Mouse (Mus musculus): ENCODE results near the gene Slc30a7. TPM values are rescaled to one million over a fixed set of nuclear protein-coding genes. Genes with fewer than 3 reads are reported as not detected.

Slc30a7 gene
- total and polyA plus RNA-seq, 3 experiments = 15.0 to 38.9 (median 25.3) TPM

DNA sequence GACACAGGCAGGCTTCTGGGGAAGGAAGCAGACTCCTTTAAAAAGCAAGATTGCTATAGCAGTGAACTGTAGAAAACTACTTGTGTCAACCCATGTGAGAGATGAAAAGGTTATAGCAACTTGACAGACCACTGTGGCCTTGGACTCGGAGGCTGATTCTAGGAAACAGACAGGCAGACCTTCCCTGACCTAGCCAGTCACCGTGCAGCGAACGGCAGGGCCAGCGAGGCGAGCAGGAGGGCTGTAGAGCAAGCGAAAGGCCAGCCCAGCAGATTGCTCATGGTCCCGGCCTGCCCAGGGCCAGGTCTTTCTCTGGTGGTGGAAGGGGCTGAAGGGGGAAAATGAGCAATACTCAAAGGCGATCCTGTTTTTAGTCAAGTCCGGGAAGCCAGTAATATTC lies 69.4 kb downstream of the Slc30a7 start:
- H3K4me2 ChIP-seq (ENCODE audit: insufficient read depth, low read depth, poor library complexity, severe bottlenecking) = no peak overlapping the region
- DNase-seq (ENCODE audit: extremely low read depth) = no peak
- in situ Hi-C loops (cut with MboI; ENCODE audit: low pct_ligation_motif_present, low pct_unique_long_range_greater_than_20kb, low sequenced_read_pairs) = no loop called here
- no peak for TF ChIP-seq JUN (IDR thresholded peaks at IDR 0.05; ENCODE audit: insufficient read depth, low read depth, low read length)
- H3K36me3 ChIP-seq (replicated peaks in 1 of 2; ENCODE audit: control insufficient read depth in 1 of 2, insufficient read depth in 1 of 2, low read length in 1 of 2) = peaks cover 23 to 68% of the 10 kb centered on the region in 2 experiments
- no peaks in the 10 kb centered on the region for H3K27me3 ChIP-seq (replicated peaks)
- H3K27ac ChIP-seq (ENCODE audit: insufficient read depth, low read depth) = no peak overlapping the region
- H3K9ac ChIP-seq (ENCODE audit: insufficient read depth, low read depth) = no peak overlapping the region
- H3K79me2 ChIP-seq (replicated peaks; ENCODE audit: control insufficient read depth, extremely low read depth, insufficient read depth, poor library complexity, severe bottlenecking) = no peaks in the 10 kb centered on the region
- H3K4me3 ChIP-seq (replicated peaks in 1 of 3; ENCODE audit: low read depth in 2 of 3, low read length in 2 of 3, poor library complexity in 1 of 3) = no peak overlapping the region
- H3K4me1 ChIP-seq (ENCODE audit: control insufficient read depth in 1 of 2, insufficient read depth in 2 of 2) = peaks cover 0 to 7% of the 10 kb centered on the region in 2 experiments; a peak in 1 of 4 replicates
- H3K9me3 ChIP-seq (replicated peaks; ENCODE audit: low read length) = no peaks in the 10 kb centered on the region
- dilution Hi-C loops (cut with MboI; ENCODE audit: extremely low pct_ligation_motif_present, extremely low pct_unique_long_range_greater_than_20kb, low sequenced_read_pairs) = no loop called here

DNA sequence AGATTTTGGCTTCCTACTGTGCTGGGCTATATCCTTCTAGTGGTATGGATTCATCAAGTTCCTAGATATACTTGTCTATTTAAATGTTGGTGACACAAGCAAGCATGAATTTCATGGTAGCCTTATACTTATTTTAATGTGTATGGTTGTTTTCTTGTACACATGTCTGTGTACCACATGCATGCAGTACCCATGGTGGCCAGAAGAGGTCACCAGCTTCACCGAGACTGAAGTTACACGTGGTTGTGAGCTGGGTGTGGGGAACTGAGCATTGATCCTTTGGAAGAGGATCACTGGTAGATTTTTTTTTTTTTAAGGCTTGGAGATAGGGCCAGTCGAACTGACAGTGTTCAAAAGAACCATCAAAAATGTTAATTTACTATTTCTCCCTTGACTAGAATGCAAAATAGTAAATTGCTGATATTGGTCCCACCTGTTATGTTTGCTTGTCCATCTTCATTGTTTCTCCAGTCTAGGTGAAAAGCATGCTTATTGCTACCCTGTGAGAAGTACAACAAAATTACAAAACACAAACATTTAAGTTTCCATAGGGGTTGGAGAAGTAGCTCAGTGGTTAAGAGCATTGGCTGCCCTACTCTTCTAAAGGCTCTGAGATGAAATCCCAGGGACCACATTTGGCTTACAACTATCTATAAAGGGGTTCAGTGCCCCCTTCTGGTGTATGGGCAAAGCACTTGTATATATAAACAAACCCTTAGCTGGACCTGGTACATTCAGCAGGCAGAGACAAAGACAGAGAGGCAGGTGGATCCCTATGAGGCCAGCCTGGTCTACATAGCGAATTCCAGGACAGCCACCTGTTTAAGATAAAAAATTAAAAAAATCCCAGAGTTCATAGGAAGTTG lies 70.2 kb downstream of the Slc30a7 start:
- Histone ChIP-seq H3K4me1 (ENCODE audit: control insufficient read depth in 1 of 2, insufficient read depth in 2 of 2) (peaks cover 0 to 7% of the 10 kb centered on the region in 2 experiments; a peak in 1 of 4 replicates), H3K27me3 (replicated peaks) (no peaks in the 10 kb centered on the region), H3K27ac (ENCODE audit: insufficient read depth, low read depth) (no peak overlapping the region), H3K36me3 (replicated peaks in 1 of 2; ENCODE audit: control insufficient read depth in 1 of 2, insufficient read depth in 1 of 2, low read length in 1 of 2) (peaks cover 17 to 68% of the 10 kb centered on the region in 2 experiments), H3K4me2 (ENCODE audit: insufficient read depth, low read depth, poor library complexity, severe bottlenecking) (no peak overlapping the region), H3K9ac (ENCODE audit: insufficient read depth, low read depth) (no peak overlapping the region), H3K79me2 (replicated peaks; ENCODE audit: control insufficient read depth, extremely low read depth, insufficient read depth, poor library complexity, severe bottlenecking) (no peaks in the 10 kb centered on the region), H3K9me3 (replicated peaks; ENCODE audit: low read length) (no peaks in the 10 kb centered on the region), H3K4me3 (replicated peaks in 1 of 3; ENCODE audit: low read depth in 2 of 3, low read length in 2 of 3, poor library complexity in 1 of 3) (no peak overlapping the region)
- in situ Hi-C loops (cut with MboI; ENCODE audit: low pct_ligation_motif_present, low pct_unique_long_range_greater_than_20kb, low sequenced_read_pairs) (no loop called here), dilution Hi-C loops (cut with MboI; ENCODE audit: extremely low pct_ligation_motif_present, extremely low pct_unique_long_range_greater_than_20kb, low sequenced_read_pairs) (no loop called here)
- DNase-seq (ENCODE audit: extremely low read depth) = peak; percentile 65
- TF ChIP-seq ZC3H11A (IDR thresholded peaks at IDR 0.05; ENCODE audit: low read depth, low read length) (no peak), PAX5 (IDR thresholded peaks at IDR 0.05; ENCODE audit: low read length) (no peak), TBP (conservative IDR thresholded peaks at IDR 0.05; ENCODE audit: low read depth, low read length) (no peak), JUND (conservative IDR thresholded peaks at IDR 0.05; ENCODE audit: low read depth, low read length) (no peak), NELFE (IDR thresholded peaks at IDR 0.05; ENCODE audit: low read depth, low read length) (no peak), KAT2A (IDR thresholded peaks at IDR 0.05; ENCODE audit: insufficient replicate concordance, low read length) (no peak), POLR2AphosphoS2 (IDR thresholded peaks at IDR 0.05; ENCODE audit: low read depth, low read length) (no peak), ZMIZ1 (IDR thresholded peaks at IDR 0.05; ENCODE audit: low read depth, low read length) (no peak), ETS1 (conservative IDR thresholded peaks at IDR 0.05; ENCODE audit: low read depth, low read length) (no peak), MAZ (IDR thresholded peaks at IDR 0.05; ENCODE audit: low read depth, low read length) (no peak), RAD21 (IDR thresholded peaks at IDR 0.05; ENCODE audit: low read depth, low read length) (peak; percentile 53), SMC3 (IDR thresholded peaks at IDR 0.05; ENCODE audit: low read depth, low read length) (peak; percentile 74), ZKSCAN1 (IDR thresholded peaks at IDR 0.05; ENCODE audit: borderline replicate concordance, low read depth, low read length) (no peak), NRF1 (IDR thresholded peaks at IDR 0.05; ENCODE audit: low read depth, low read length) (no peak), ELF1 (IDR thresholded peaks at IDR 0.05; ENCODE audit: low read depth, low read length) (no peak), POLR2A (IDR thresholded peaks at IDR 0.05; ENCODE audit: low read depth, low read length) (no peak), MYC (IDR thresholded peaks at IDR 0.05; ENCODE audit: low read depth, low read length) (peak; percentile 97), MEF2A (IDR thresholded peaks at IDR 0.05; ENCODE audit: borderline replicate concordance, low read depth, low read length) (no peak), CTCF (conservative IDR thresholded peaks at IDR 0.05 in 1 of 2, IDR thresholded peaks at IDR 0.05 in 1 of 2; ENCODE audit: low read depth in 2 of 2, low read length in 2 of 2) (peak; percentile 75 to 94), IRF4 (IDR thresholded peaks at IDR 0.05; ENCODE audit: low read depth, low read length) (no peak), MAFK (IDR thresholded peaks at IDR 0.05; ENCODE audit: insufficient replicate concordance, low read length) (no peak), JUN (IDR thresholded peaks at IDR 0.05; ENCODE audit: insufficient read depth, low read depth, low read length) (no peak), ZNF384 (IDR thresholded peaks at IDR 0.05; ENCODE audit: low read depth, low read length) (0 out of 2 replicates have a peak, but pooled peaks have one; percentile 25), TCF12 (IDR thresholded peaks at IDR 0.05; ENCODE audit: low read depth, low read length) (no peak), E2F4 (IDR thresholded peaks at IDR 0.05; ENCODE audit: insufficient replicate concordance, low read depth, low read length) (no peak), MXI1 (IDR thresholded peaks at IDR 0.05; ENCODE audit: low read depth, low read length) (peak; percentile 35; the same call in 1 of the 2 replicates), SIN3A (IDR thresholded peaks at IDR 0.05; ENCODE audit: low read length) (no peak), RCOR1 (conservative IDR thresholded peaks at IDR 0.05; ENCODE audit: low read depth, low read length) (no peak), GABPA (IDR thresholded peaks at IDR 0.05; ENCODE audit: insufficient replicate concordance, low read depth, low read length) (no peak), CHD1 (IDR thresholded peaks at IDR 0.05; ENCODE audit: low read depth, low read length) (no peak), USF1 (IDR thresholded peaks at IDR 0.05; ENCODE audit: low read depth, low read length) (no peak)
